Mouse (Mus musculus): ENCODE measurements at regions not wholly inside any gene's neighbourhood (a gene's known extent, or its start where the extent isn't known, plus 50 kb on each side); places are given as distances from the start of the nearest gene placed in this dataset.

DNA sequence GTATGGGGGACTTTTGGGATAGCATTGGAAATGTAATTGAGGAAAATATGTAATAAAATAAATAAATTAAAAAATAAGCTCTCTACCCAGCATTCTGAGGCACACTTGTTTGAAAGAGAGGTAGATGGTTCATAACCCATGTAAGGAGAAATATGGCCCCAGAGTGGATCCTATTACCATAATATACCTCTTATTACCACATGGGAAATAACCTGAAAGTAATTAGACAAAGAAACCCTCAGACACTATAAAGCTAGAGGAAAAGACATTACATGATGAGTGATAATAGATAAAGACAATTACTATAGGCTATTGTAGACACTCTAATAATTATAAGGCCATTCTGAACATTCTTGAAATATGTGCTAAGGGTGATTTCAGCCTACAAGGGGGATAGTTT lies 2444.8 kb upstream of the Gm12353 start:
- ATAC-seq (ENCODE audit: low TSS enrichment), result no peak

DNA sequence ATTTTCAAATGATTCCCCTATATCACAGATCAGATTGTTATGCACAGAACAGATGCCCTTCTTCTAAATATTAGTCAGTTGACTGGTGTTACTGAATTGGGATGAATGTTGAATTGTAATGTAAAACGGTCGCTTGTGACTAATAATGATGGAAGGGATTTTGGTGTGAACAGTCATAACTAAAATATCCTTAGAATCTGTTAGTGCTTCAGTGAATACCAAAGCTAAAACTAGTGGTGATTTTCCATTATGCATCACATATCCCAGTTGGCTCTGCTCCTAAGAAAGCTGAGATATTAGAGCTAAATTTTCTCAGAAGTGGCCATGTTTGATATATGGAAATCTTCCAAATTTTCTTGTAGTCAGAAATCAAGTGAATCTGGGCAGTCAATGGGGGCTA lies 2441.7 kb upstream of the Gm12353 start:
- ATAC-seq (ENCODE audit: low TSS enrichment), result no peak

DNA sequence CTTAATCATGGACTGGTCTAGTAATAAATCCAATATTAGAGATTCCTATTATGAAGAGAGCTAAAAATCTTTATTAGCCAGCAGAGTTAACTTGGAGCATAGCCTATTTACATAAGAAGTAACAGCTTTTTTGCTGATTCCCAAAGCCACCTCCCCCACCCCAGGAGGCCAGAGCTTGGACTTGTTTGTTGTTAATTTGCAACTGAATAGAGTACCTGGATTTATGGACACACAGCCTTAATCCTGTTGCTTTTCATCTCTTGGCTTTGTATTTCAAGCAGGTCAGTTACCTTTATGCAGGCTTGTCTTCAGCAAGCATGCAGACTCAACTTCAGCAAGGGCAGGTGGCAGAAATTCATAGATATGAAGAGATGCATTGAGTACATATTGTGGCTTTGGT lies 2396.5 kb upstream of the Gm12353 start:
- ATAC-seq (ENCODE audit: low TSS enrichment), result no peak

DNA sequence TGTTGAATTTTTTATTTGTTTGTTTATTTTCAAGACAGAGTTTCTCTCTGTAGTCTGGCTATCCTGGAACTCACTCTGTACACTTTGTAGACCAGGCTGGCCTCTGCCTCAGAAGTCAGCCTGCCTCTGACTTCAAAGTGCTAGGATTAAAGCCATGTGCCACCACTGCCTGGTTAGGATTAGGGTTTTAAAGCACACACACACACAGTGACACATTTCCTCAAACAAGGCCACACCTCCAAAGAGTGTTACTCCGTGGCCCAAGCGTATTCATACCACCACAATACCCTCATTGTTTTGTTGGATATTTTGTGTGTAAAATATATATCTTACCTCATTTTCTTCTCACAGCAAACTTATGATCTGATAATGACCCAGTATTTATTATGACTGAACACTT lies 2365.4 kb upstream of the Gm12353 start:
- ATAC-seq (ENCODE audit: low TSS enrichment), result no peak

DNA sequence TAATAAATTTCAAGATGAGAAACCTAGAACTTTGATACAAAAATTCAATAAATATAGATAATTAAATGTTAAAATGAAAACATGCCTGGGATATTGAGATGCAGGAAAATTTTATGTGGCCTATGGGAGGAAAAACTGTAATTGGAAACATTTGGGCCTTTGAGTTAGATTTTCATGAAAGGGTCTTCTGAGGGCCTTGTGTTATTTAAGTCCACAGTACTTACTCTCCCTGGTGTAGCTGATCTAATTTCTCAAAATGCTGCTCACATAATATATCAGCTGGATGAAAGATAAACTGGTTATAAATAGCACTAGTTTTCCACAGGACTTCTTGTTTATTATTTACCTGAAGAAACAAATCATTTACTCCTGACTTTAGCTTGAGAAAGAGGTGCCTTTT lies 2364.9 kb upstream of the Gm12353 start:
- no peak for ATAC-seq (ENCODE audit: low TSS enrichment)

DNA sequence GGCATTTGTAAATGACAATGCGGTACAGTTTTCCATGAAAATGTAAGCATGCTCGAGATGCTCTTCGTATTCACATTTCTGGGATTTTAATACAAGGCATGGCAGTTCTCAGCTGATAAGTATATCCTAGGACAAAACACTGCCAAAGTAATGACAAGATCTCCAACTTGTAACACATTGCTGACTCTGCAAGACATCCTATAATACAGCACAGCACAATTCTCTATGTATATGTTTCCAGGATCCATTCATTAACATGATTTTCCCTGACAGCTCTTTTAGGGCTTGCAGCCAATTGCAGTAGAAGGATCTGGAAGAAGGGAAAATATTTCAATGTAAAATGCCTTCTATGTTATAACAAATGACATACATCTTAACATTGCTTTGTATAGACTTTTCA lies 2346.1 kb upstream of the Gm12353 start:
- no peak for ATAC-seq (ENCODE audit: low TSS enrichment)

DNA sequence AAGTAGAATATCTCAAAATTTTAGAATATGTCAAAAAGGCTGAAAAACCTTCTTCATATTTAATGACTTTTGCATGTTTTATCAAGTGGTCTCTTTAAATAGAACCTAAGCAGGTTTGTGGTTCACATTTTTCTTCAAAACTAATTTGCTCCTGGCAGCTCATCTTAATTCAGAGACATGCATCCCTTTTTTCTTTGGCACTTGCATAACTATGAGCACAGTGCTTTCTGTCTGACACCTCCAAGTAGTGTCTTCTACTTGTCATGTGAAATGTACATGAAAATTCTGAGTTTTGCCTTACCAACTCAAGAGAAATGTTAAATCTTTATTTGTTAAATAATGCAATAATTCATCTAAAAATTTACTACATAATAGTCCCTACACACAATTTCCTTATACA lies 2343.5 kb upstream of the Gm12353 start:
- ATAC-seq (ENCODE audit: low TSS enrichment), result 0 out of 2 replicates have a peak, but pooled peaks have one; percentile 41

DNA sequence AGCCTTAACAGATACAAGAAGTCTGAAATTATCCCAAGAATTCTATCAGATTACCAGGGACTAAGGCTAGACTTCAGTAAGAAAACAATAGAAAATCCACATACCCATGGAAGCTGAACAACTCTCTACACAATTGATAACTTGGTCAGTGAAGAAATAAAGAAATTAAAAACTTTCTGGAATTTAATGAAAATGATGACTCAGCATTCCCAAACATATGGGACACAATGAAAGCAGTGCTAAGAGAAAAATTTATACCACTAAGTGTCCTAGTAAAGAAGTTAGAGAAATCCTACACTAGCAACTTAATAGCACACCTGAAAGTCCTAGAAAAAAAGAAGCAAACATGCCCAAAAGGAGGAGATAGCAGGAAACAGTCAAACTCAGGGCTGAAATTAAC lies 2306.1 kb upstream of the Gm12353 start:
- ATAC-seq (ENCODE audit: low TSS enrichment), result no peak

DNA sequence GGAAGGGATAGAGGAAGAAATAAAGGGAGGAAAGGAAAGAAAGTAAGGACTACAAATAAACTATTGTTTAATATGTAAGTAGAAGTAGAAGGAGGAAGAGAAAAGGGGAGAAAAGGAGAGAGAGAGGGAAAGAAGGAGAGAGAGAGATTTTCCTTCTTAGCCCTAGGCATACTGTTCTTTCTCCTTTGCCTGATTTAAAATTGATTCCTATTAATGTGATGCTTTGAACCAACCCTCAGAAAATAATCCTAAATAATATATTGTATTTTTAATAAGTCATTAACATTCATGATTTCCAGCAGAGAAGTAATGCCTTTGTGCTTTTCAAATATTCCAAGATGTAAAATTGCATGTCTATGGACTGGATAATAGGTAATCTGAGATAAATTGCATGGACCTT lies 2286.2 kb upstream of the Gm12353 start:
- no peak for ATAC-seq (ENCODE audit: low TSS enrichment)

DNA sequence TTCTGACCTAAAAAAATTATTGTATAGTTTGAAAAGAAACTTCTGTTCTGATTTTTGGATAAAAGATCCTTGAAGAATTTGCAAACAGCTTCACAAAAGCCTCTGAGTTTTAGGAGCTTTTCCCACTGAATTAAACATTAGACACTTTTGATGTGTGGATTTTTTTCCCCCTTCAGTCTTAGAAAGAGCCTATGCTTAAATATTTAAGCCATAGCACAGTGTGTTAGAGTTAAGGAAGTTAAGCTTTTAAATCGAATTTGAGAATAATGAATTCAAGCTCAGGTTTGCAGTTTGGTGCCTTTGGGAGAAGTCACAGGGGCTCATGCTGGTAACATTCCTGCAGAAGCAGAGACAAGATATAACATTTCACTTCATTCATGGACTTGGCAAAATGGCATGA lies 2257.2 kb upstream of the Gm12353 start:
- peak; percentile 65 for ATAC-seq (ENCODE audit: low TSS enrichment)

DNA sequence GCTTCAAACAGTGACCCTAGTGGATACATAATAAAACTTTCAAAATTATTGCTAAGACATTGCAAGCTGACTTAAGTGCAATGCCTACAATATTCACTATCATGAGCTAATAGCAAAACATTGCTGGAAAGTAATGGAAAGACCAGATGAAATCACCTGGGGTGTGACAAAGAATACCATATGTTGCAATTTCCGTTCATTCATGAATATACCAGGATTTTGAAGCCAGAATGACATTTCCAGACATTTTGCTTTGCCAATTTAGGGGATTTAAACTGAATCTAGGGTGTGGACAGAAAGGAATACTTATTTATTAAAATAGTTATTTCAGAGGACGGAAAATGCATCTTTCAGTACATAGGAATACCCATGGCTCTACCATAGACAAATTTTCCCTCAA lies 2244.5 kb upstream of the Gm12353 start:
- ATAC-seq (ENCODE audit: low TSS enrichment), result no peak

Measured in frontal cortex, adult (tissue).